Mouse (Mus musculus): ENCODE data around the gene Tmem86a. TPM values are rescaled to one million over a fixed set of nuclear protein-coding genes. Genes with fewer than 3 reads are reported as not detected.

Gene Tmem86a
- polyA plus RNA-seq, 1 experiment: 12.4 TPM

- H3K4me3 ChIP-seq (replicated peaks; ENCODE audit: control insufficient read depth, low read depth, low read length): no peak overlapping the region
- TF ChIP-seq POLR2A (IDR thresholded peaks at IDR 0.05; ENCODE audit: borderline replicate concordance, control insufficient read depth, low read depth, low read length): no peak
- TF ChIP-seq CTCF (IDR thresholded peaks at IDR 0.05; ENCODE audit: control insufficient read depth, insufficient read depth, low read length): no peak
- H3K4me1 ChIP-seq (ENCODE audit: control insufficient read depth, insufficient read depth, low read length): peaks cover 2% of the 10 kb centered on the region
- no peak overlapping the region for H3K27ac ChIP-seq (ENCODE audit: control insufficient read depth, insufficient read depth, low read depth, low read length, poor library complexity)
- WGBS: 76% methylated on average over 18 of the region's 18 CpGs
Observed at GRCm38 (mm10) chr7:47073536-47074521, 23.4 kb downstream of the Tmem86a start.

GRCm38 (mm10) chr7:47076193-47076592 is 25.8 kb downstream of the Tmem86a start:
- WGBS: 84% methylated on average over 6 of the region's 6 CpGs
- TF ChIP-seq POLR2A (IDR thresholded peaks at IDR 0.05; ENCODE audit: borderline replicate concordance, control insufficient read depth, low read depth, low read length) (no peak), CTCF (IDR thresholded peaks at IDR 0.05; ENCODE audit: control insufficient read depth, insufficient read depth, low read length) (no peak)
- no peak overlapping the region for H3K27ac ChIP-seq (ENCODE audit: control insufficient read depth, insufficient read depth, low read depth, low read length, poor library complexity)
- no peak overlapping the region for H3K4me3 ChIP-seq (replicated peaks; ENCODE audit: control insufficient read depth, low read depth, low read length)
- peaks cover 2% of the 10 kb centered on the region for H3K4me1 ChIP-seq (ENCODE audit: control insufficient read depth, insufficient read depth, low read length)

- 84% methylated on average over 3 of the region's 3 CpGs for WGBS
- Histone ChIP-seq H3K4me3 (replicated peaks; ENCODE audit: control insufficient read depth, low read depth, low read length) (no peak overlapping the region), H3K4me1 (ENCODE audit: control insufficient read depth, insufficient read depth, low read length) (peaks cover 2% of the 10 kb centered on the region), H3K27ac (ENCODE audit: control insufficient read depth, insufficient read depth, low read depth, low read length, poor library complexity) (no peak overlapping the region)
- TF ChIP-seq POLR2A (IDR thresholded peaks at IDR 0.05; ENCODE audit: borderline replicate concordance, control insufficient read depth, low read depth, low read length): no peak
- TF ChIP-seq CTCF (IDR thresholded peaks at IDR 0.05; ENCODE audit: control insufficient read depth, insufficient read depth, low read length): no peak
Observed at GRCm38 (mm10) chr7:47076729-47077128, 26.3 kb downstream of the Tmem86a start.

- Histone ChIP-seq H3K4me3 (replicated peaks; ENCODE audit: control insufficient read depth, low read depth, low read length) (no peak overlapping the region), H3K27ac (ENCODE audit: control insufficient read depth, insufficient read depth, low read depth, low read length, poor library complexity) (no peak overlapping the region), H3K4me1 (ENCODE audit: control insufficient read depth, insufficient read depth, low read length) (peaks cover under 1% of the 10 kb centered on the region)
- WGBS: 69% methylated on average over 8 of the region's 8 CpGs
- TF ChIP-seq CTCF (IDR thresholded peaks at IDR 0.05; ENCODE audit: control insufficient read depth, insufficient read depth, low read length) (peak; percentile 52), POLR2A (IDR thresholded peaks at IDR 0.05; ENCODE audit: borderline replicate concordance, control insufficient read depth, low read depth, low read length) (no peak)
Observed at GRCm38 (mm10) chr7:47077451-47077850, 27.1 kb downstream of the Tmem86a start.

GRCm38 (mm10) chr7:47080868-47081267 is 30.5 kb downstream of the Tmem86a start:
- H3K27ac ChIP-seq (ENCODE audit: control insufficient read depth, insufficient read depth, low read depth, low read length, poor library complexity): no peak overlapping the region
- 63% methylated on average over 3 of the region's 3 CpGs for WGBS
- H3K4me3 ChIP-seq (replicated peaks; ENCODE audit: control insufficient read depth, low read depth, low read length): no peak overlapping the region
- TF ChIP-seq POLR2A (IDR thresholded peaks at IDR 0.05; ENCODE audit: borderline replicate concordance, control insufficient read depth, low read depth, low read length) (no peak), CTCF (IDR thresholded peaks at IDR 0.05; ENCODE audit: control insufficient read depth, insufficient read depth, low read length) (no peak)
- H3K4me1 ChIP-seq (ENCODE audit: control insufficient read depth, insufficient read depth, low read length): no peaks in the 10 kb centered on the region; the same call in 1 of the 2 replicates

GRCm38 (mm10) chr7:47081277-47081676 is 30.9 kb downstream of the Tmem86a start:
- 28% methylated on average over 6 of the region's 6 CpGs for WGBS
- Histone ChIP-seq H3K4me1 (ENCODE audit: control insufficient read depth, insufficient read depth, low read length) (no peaks in the 10 kb centered on the region; the same call in 1 of the 2 replicates), H3K27ac (ENCODE audit: control insufficient read depth, insufficient read depth, low read depth, low read length, poor library complexity) (no peak overlapping the region), H3K4me3 (replicated peaks; ENCODE audit: control insufficient read depth, low read depth, low read length) (no peak overlapping the region)
- TF ChIP-seq CTCF (IDR thresholded peaks at IDR 0.05; ENCODE audit: control insufficient read depth, insufficient read depth, low read length): peak; percentile 90
- no peak for TF ChIP-seq POLR2A (IDR thresholded peaks at IDR 0.05; ENCODE audit: borderline replicate concordance, control insufficient read depth, low read depth, low read length)

GRCm38 (mm10) chr7:47085075-47085474 is 34.7 kb downstream of the Tmem86a start:
- TF ChIP-seq POLR2A (IDR thresholded peaks at IDR 0.05; ENCODE audit: borderline replicate concordance, control insufficient read depth, low read depth, low read length) (no peak), CTCF (IDR thresholded peaks at IDR 0.05; ENCODE audit: control insufficient read depth, insufficient read depth, low read length) (no peak)

GRCm38 (mm10) chr7:47093935-47094334 is 43.5 kb downstream of the Tmem86a start:
- no peaks in the 10 kb centered on the region for H3K4me1 ChIP-seq (ENCODE audit: control insufficient read depth, insufficient read depth, low read length)
- H3K4me3 ChIP-seq (replicated peaks; ENCODE audit: control insufficient read depth, low read depth, low read length): no peak overlapping the region
- WGBS: 79% methylated on average over 5 of the region's 5 CpGs
- TF ChIP-seq CTCF (IDR thresholded peaks at IDR 0.05; ENCODE audit: control insufficient read depth, insufficient read depth, low read length): no peak
- TF ChIP-seq POLR2A (IDR thresholded peaks at IDR 0.05; ENCODE audit: borderline replicate concordance, control insufficient read depth, low read depth, low read length): no peak
- no peak overlapping the region for H3K27ac ChIP-seq (ENCODE audit: control insufficient read depth, insufficient read depth, low read depth, low read length, poor library complexity)

More at GRCm38 (mm10) chr7:47085075-47085474, 34.7 kb downstream of the Tmem86a start:
- Histone ChIP-seq H3K4me1 (ENCODE audit: control insufficient read depth, insufficient read depth, low read length) (no peaks in the 10 kb centered on the region; the same call in 1 of the 2 replicates), H3K27ac (ENCODE audit: control insufficient read depth, insufficient read depth, low read depth, low read length, poor library complexity) (no peak overlapping the region), H3K4me3 (replicated peaks; ENCODE audit: control insufficient read depth, low read depth, low read length) (no peak overlapping the region)
- 60% methylated on average over 1 of the region's 1 CpGs for WGBS

All from bone marrow, adult 2 months (tissue).